Mouse (Mus musculus) monocyte, adult 2 months (primary cell): ENCODE results near the gene Grin3a.

Source experiments
- DNase-seq, 2 experiments: peaks; one replicate each; pipeline ENCODE4 v3.0.0; 2022; ENCODE audit warnings: low spot score in 2 of 2, low read depth in 1 of 2

Gene Grin3a

GRCm38 (mm10) chr4:49845612-49845985, at the start of gene Grin3a:
TSS of gene Grin3a (minus strand) at chr4:49845744.
- no peak for DNase-seq

GRCm38 (mm10) chr4:49891835-49892301, 46.3 kb upstream of the Grin3a start:
- no peak for DNase-seq

- DNase-seq: no peak
Observed at GRCm38 (mm10) chr4:49877084-49877483, 31.5 kb upstream of the Grin3a start.

- DNase-seq: no peak
Observed at GRCm38 (mm10) chr4:49860611-49861010, 15.1 kb upstream of the Grin3a start.

GRCm38 (mm10) chr4:49844828-49845611, 524 bp downstream of the Grin3a start:
- no peak for DNase-seq

GRCm38 (mm10) chr4:49844274-49844827, 1.2 kb downstream of the Grin3a start:
- no peak for DNase-seq

- no peak for DNase-seq
Observed at GRCm38 (mm10) chr4:49843787-49844186, 1.8 kb downstream of the Grin3a start.

GRCm38 (mm10) chr4:49832035-49832434, 13.5 kb downstream of the Grin3a start:
- DNase-seq: no peak

- DNase-seq: no peak
Observed at GRCm38 (mm10) chr4:49813852-49814251, 31.7 kb downstream of the Grin3a start.

- no peak for DNase-seq
Observed at GRCm38 (mm10) chr4:49806791-49807190, 38.8 kb downstream of the Grin3a start.

- no peak for DNase-seq
Observed at GRCm38 (mm10) chr4:49799338-49799737, 46.2 kb downstream of the Grin3a start.

- DNase-seq: no peak
Observed at GRCm38 (mm10) chr4:49788971-49789370, 56.6 kb downstream of the Grin3a start.

GRCm38 (mm10) chr4:49742847-49743246, 102.7 kb downstream of the Grin3a start:
- DNase-seq: no peak

- DNase-seq: no peak
Observed at GRCm38 (mm10) chr4:49741942-49742341, 103.6 kb downstream of the Grin3a start.

GRCm38 (mm10) chr4:49740796-49741766, 104.5 kb downstream of the Grin3a start:
- no peak for DNase-seq

- no peak for DNase-seq
Observed at GRCm38 (mm10) chr4:49739561-49739960, 106.0 kb downstream of the Grin3a start.

- no peak for DNase-seq
Observed at GRCm38 (mm10) chr4:49729326-49729725, 116.2 kb downstream of the Grin3a start.

- DNase-seq: no peak
Observed at GRCm38 (mm10) chr4:49723908-49724307, 121.6 kb downstream of the Grin3a start.

GRCm38 (mm10) chr4:49691405-49692194, 153.9 kb downstream of the Grin3a start:
- no peak for DNase-seq

- no peak for DNase-seq
Observed at GRCm38 (mm10) chr4:49688594-49689288, 156.8 kb downstream of the Grin3a start.
